Comparison of ENCODE assay signal across 12 mouse cellular contexts in genomic region chr14:33683701-33684100, GRCm38 (mm10).
A peak's percentile ranks its signal among the peaks of the same experiment; 100 is the strongest.
DNase-seq lines count a peak whose midpoint lies in the region; ATAC-seq and TF ChIP-seq lines count a peak whose summit lies in the region.
"Had no signal": no experiment of that assay in that cellular context is flagged by ENCODE, and none has a peak within 500 bp of the region (broad histone marks: within the 10 kb centered on the region; RNA-seq: fewer than 3 reads in every experiment).

No protein-coding gene starts in this region.

- H3K9ac ChIP-seq in forebrain, postnatal 0 days = no peak overlapping the region
- H3K9ac ChIP-seq in midbrain, embryonic 13.5 days (replicated peaks) = no peak overlapping the region
- H3K9ac ChIP-seq: heart, embryonic 13.5 days had no signal

- H3K4me2 ChIP-seq in forebrain, postnatal 0 days (ENCODE audit: low read depth) = no peak overlapping the region
- no peak overlapping the region for H3K4me2 ChIP-seq in midbrain, embryonic 13.5 days (replicated peaks)
- H3K4me2 ChIP-seq: heart, embryonic 13.5 days had no signal

- no peaks in the 10 kb centered on the region for H3K27me3 ChIP-seq in forebrain, postnatal 0 days (ENCODE audit: insufficient read depth, low read length)
- no peaks in the 10 kb centered on the region for H3K27me3 ChIP-seq in midbrain, embryonic 13.5 days

- peak overlapping the region; percentile 16; the same call in 1 of the 2 replicates for H3K27ac ChIP-seq in forebrain, postnatal 0 days (ENCODE audit: low read depth, low read length)
- H3K27ac ChIP-seq in midbrain, embryonic 13.5 days = 0 out of 2 replicates have a peak overlapping the region, but pooled peaks have one; percentile 15
- H3K27ac ChIP-seq: heart, embryonic 13.5 days had no signal

- DNase-seq in adrenal gland, adult 8-10 months = peak; percentile 19
- DNase-seq in adrenal gland, postnatal 4 days (ENCODE audit: low spot score in 2 of 2) = no peak
- DNase-seq in adrenal gland, postnatal 14 days = peak; percentile 20
- peak; percentile 60 for DNase-seq in forebrain, postnatal 0 days
- DNase-seq in spleen, postnatal 14 days (ENCODE audit: low spot score in 2 of 2) = no peak
- no peak for DNase-seq in cerebellum, postnatal 25 days
- no peak for DNase-seq in thymus, postnatal 36 days
- DNase-seq: spleen, adult 18-20 months had no signal

- peak; percentile 89 for ATAC-seq in forebrain, postnatal 0 days
- peak; percentile 93 for ATAC-seq in midbrain, embryonic 13.5 days
- ATAC-seq: Patski had no signal

- no peaks in the 10 kb centered on the region for H3K36me3 ChIP-seq in forebrain, postnatal 0 days (ENCODE audit: insufficient read depth)
- H3K36me3 ChIP-seq in midbrain, embryonic 13.5 days = no peaks in the 10 kb centered on the region
- H3K36me3 ChIP-seq: heart, embryonic 13.5 days had no signal

- H3K4me1 ChIP-seq in forebrain, postnatal 0 days (ENCODE audit: insufficient read depth) = no peaks in the 10 kb centered on the region
- peaks cover 9% of the 10 kb centered on the region; the same call in 1 of the 2 replicates for H3K4me1 ChIP-seq in midbrain, embryonic 13.5 days (replicated peaks)

- TF ChIP-seq CTCF in forebrain, postnatal 0 days (IDR thresholded peaks at IDR 0.05; ENCODE audit: low read depth) = no peak

- no peaks in the 10 kb centered on the region for H3K9me3 ChIP-seq in forebrain, postnatal 0 days (ENCODE audit: low read length)
- H3K9me3 ChIP-seq in midbrain, embryonic 13.5 days = no peaks in the 10 kb centered on the region
- H3K9me3 ChIP-seq: heart, embryonic 13.5 days had no signal

- 26% methylated on average over 13 of the region's 13 CpGs for WGBS in forebrain, postnatal 0 days
- WGBS in midbrain, embryonic 13.5 days = 48% methylated on average over 13 of the region's 13 CpGs

- H3K4me3 ChIP-seq in forebrain, postnatal 0 days (ENCODE audit: low read depth, low read length) = no peak overlapping the region
- no peak overlapping the region for H3K4me3 ChIP-seq in midbrain, embryonic 13.5 days (replicated peaks)
- H3K4me3 ChIP-seq: heart, embryonic 13.5 days; myocyte had no signal

Comparison
In these comparisons a context has a peak if more than half of its experiments do, and no peak if none do; other contexts are left out.
1. DNase-seq: peak in adrenal gland, adult 8-10 months (single experiment), adrenal gland, postnatal 14 days (single experiment) and forebrain, postnatal 0 days (single experiment); none in adrenal gland, postnatal 4 days (0 of 2), spleen, postnatal 14 days (0 of 2), cerebellum, postnatal 25 days (0 of 2) and thymus, postnatal 36 days (0 of 2).